Mouse (Mus musculus) erythroblast, adult 5-6 weeks (primary cell): ENCODE results near the gene Tmem80. TPM values are rescaled to one million over a fixed set of nuclear protein-coding genes. Genes with fewer than 3 reads are reported as not detected.

Source experiments
- total RNA-seq, 2 experiments: library from RNA; stranded (forward) in 1 of 2; stranded (reverse) in 1 of 2; fragments of 150-400 nt in 1 of 2; fragments of 200-764, 138-1000 nt in 1 of 2; gene quantifications; 2 replicates each; pipeline versions ENCODE4 v1.2.3 to v1.2.4; 2015 to 2017; ENCODE audit warnings: low replicate concordance in 2 of 2

Gene Tmem80
- total RNA-seq, 2 experiments from 2014 or later: 6.5 to 12.9 TPM

Other genes starting within 250 kb of the Tmem80 start
- not detected in 2 replicates for gene Pkp3, start 249.5 kb upstream of the Tmem80 start, total RNA-seq (2015; ENCODE audit: low replicate concordance)
- gene Pkp3, start 249.5 kb upstream of the Tmem80 start, total RNA-seq (2017; ENCODE audit: low replicate concordance): not detected in 2 replicates
- 4.2 TPM in 1 of 2 replicates, not detected in the other for gene Sigirr, start 227.2 kb upstream of the Tmem80 start, total RNA-seq (2015; ENCODE audit: low replicate concordance)
- 2.8 and 4.4 TPM in 2 replicates for gene Sigirr, start 227.2 kb upstream of the Tmem80 start, total RNA-seq (2017; ENCODE audit: low replicate concordance)
- not detected in 2 replicates for gene Ano9, start 209.9 kb upstream of the Tmem80 start, total RNA-seq (2015; ENCODE audit: low replicate concordance)
- gene Ano9, start 209.9 kb upstream of the Tmem80 start, total RNA-seq (2017; ENCODE audit: low replicate concordance): not detected in 2 replicates
- gene Ptdss2, start 205.4 kb upstream of the Tmem80 start, total RNA-seq (2015; ENCODE audit: low replicate concordance): 123 and 158 TPM in 2 replicates
- 153 and 164 TPM in 2 replicates for gene Ptdss2, start 205.4 kb upstream of the Tmem80 start, total RNA-seq (2017; ENCODE audit: low replicate concordance)
- gene Rnh1, start 154.9 kb upstream of the Tmem80 start, total RNA-seq (2015; ENCODE audit: low replicate concordance): 11.9 and 13.8 TPM in 2 replicates
- 15.1 and 15.7 TPM in 2 replicates for gene Rnh1, start 154.9 kb upstream of the Tmem80 start, total RNA-seq (2017; ENCODE audit: low replicate concordance)
- gene Hras, start 133.7 kb upstream of the Tmem80 start, total RNA-seq (2015; ENCODE audit: low replicate concordance): 3.8 and 24.9 TPM in 2 replicates
- 11.4 and 20.8 TPM in 2 replicates for gene Hras, start 133.7 kb upstream of the Tmem80 start, total RNA-seq (2017; ENCODE audit: low replicate concordance)
- 2.1 TPM in 1 of 2 replicates, not detected in the other for gene Lrrc56, start 133.6 kb upstream of the Tmem80 start, total RNA-seq (2015; ENCODE audit: low replicate concordance)
- gene Lrrc56, start 133.6 kb upstream of the Tmem80 start, total RNA-seq (2017; ENCODE audit: low replicate concordance): 0.94 and 1.8 TPM in 2 replicates
- not detected in 2 replicates for gene Lmntd2, start 113.7 kb upstream of the Tmem80 start, total RNA-seq (2015; ENCODE audit: low replicate concordance)
- 0.17 and 1.7 TPM in 2 replicates for gene Lmntd2, start 113.7 kb upstream of the Tmem80 start, total RNA-seq (2017; ENCODE audit: low replicate concordance)
- 1.7 and 6.0 TPM in 2 replicates for gene Rassf7, start 111.9 kb upstream of the Tmem80 start, total RNA-seq (2015; ENCODE audit: low replicate concordance)
- gene Rassf7, start 111.9 kb upstream of the Tmem80 start, total RNA-seq (2017; ENCODE audit: low replicate concordance): 3.9 and 12.2 TPM in 2 replicates
- 24.9 and 30.0 TPM in 2 replicates for gene Phrf1, start 99.0 kb upstream of the Tmem80 start, total RNA-seq (2015; ENCODE audit: low replicate concordance)
- gene Phrf1, start 99.0 kb upstream of the Tmem80 start, total RNA-seq (2017; ENCODE audit: low replicate concordance): 25.5 and 32.8 TPM in 2 replicates
- gene Irf7, start 61.3 kb upstream of the Tmem80 start, total RNA-seq (2015; ENCODE audit: low replicate concordance): 49.5 and 73.8 TPM in 2 replicates
- 78.0 and 88.9 TPM in 2 replicates for gene Irf7, start 61.3 kb upstream of the Tmem80 start, total RNA-seq (2017; ENCODE audit: low replicate concordance)
- gene Cdhr5, start 51.0 kb upstream of the Tmem80 start, total RNA-seq (2015; ENCODE audit: low replicate concordance): not detected in 2 replicates
- not detected in 2 replicates for gene Cdhr5, start 51.0 kb upstream of the Tmem80 start, total RNA-seq (2017; ENCODE audit: low replicate concordance)
- gene Sct, start 48.6 kb upstream of the Tmem80 start, total RNA-seq (2015; ENCODE audit: low replicate concordance): not detected in 2 replicates
- gene Sct, start 48.6 kb upstream of the Tmem80 start, total RNA-seq (2017; ENCODE audit: low replicate concordance): not detected in 2 replicates
- gene Drd4, start 35.7 kb upstream of the Tmem80 start, total RNA-seq (2015; ENCODE audit: low replicate concordance): not detected in 2 replicates
- gene Drd4, start 35.7 kb upstream of the Tmem80 start, total RNA-seq (2017; ENCODE audit: low replicate concordance): not detected in 2 replicates
- 9.4 and 18.3 TPM in 2 replicates for gene Deaf1, start within 50 bp of the Tmem80 start, total RNA-seq (2015; ENCODE audit: low replicate concordance)
- gene Deaf1, start within 50 bp of the Tmem80 start, total RNA-seq (2017; ENCODE audit: low replicate concordance): 14.1 and 16.0 TPM in 2 replicates
- gene Eps8l2, start 11.1 kb downstream of the Tmem80 start, total RNA-seq (2015; ENCODE audit: low replicate concordance): not detected in 2 replicates
- not detected in 2 replicates for gene Eps8l2, start 11.1 kb downstream of the Tmem80 start, total RNA-seq (2017; ENCODE audit: low replicate concordance)
- gene Taldo1, start 64.5 kb downstream of the Tmem80 start, total RNA-seq (2015; ENCODE audit: low replicate concordance): 132 and 180 TPM in 2 replicates
- gene Taldo1, start 64.5 kb downstream of the Tmem80 start, total RNA-seq (2017; ENCODE audit: low replicate concordance): 443 and 565 TPM in 2 replicates
- 6.3 and 9.2 TPM in 2 replicates for gene Gatd1, start 86.4 kb downstream of the Tmem80 start, total RNA-seq (2015; ENCODE audit: low replicate concordance)
- 4.9 and 6.0 TPM in 2 replicates for gene Gatd1, start 86.4 kb downstream of the Tmem80 start, total RNA-seq (2017; ENCODE audit: low replicate concordance)
- not detected in 2 replicates for gene Cend1, start 101.8 kb downstream of the Tmem80 start, total RNA-seq (2015; ENCODE audit: low replicate concordance)
- gene Cend1, start 101.8 kb downstream of the Tmem80 start, total RNA-seq (2017; ENCODE audit: low replicate concordance): not detected in 2 replicates
- 8.2 and 11.7 TPM in 2 replicates for gene Slc25a22, start 110.2 kb downstream of the Tmem80 start, total RNA-seq (2015; ENCODE audit: low replicate concordance)
- 3.2 and 10.0 TPM in 2 replicates for gene Slc25a22, start 110.2 kb downstream of the Tmem80 start, total RNA-seq (2017; ENCODE audit: low replicate concordance)
- gene Pidd1, start 116.3 kb downstream of the Tmem80 start, total RNA-seq (2015; ENCODE audit: low replicate concordance): 12.7 and 17.9 TPM in 2 replicates
- gene Pidd1, start 116.3 kb downstream of the Tmem80 start, total RNA-seq (2017; ENCODE audit: low replicate concordance): 7.3 and 9.8 TPM in 2 replicates
- gene Rplp2, start 119.6 kb downstream of the Tmem80 start, total RNA-seq (2015; ENCODE audit: low replicate concordance): 661 and 730 TPM in 2 replicates
- gene Rplp2, start 119.6 kb downstream of the Tmem80 start, total RNA-seq (2017; ENCODE audit: low replicate concordance): 791 and 1,714 TPM in 2 replicates
- 10.0 and 11.3 TPM in 2 replicates for gene Pnpla2, start 127.5 kb downstream of the Tmem80 start, total RNA-seq (2015; ENCODE audit: low replicate concordance)
- 5.9 and 6.0 TPM in 2 replicates for gene Pnpla2, start 127.5 kb downstream of the Tmem80 start, total RNA-seq (2017; ENCODE audit: low replicate concordance)
- gene Cracr2b, start 133.4 kb downstream of the Tmem80 start, total RNA-seq (2015; ENCODE audit: low replicate concordance): 0.77 TPM in 1 of 2 replicates, not detected in the other
- gene Cracr2b, start 133.4 kb downstream of the Tmem80 start, total RNA-seq (2017; ENCODE audit: low replicate concordance): 3.2 TPM in 1 of 2 replicates, not detected in the other
- gene Cd151, start 139.7 kb downstream of the Tmem80 start, total RNA-seq (2015; ENCODE audit: low replicate concordance): 5.2 TPM in 1 of 2 replicates, not detected in the other
- gene Cd151, start 139.7 kb downstream of the Tmem80 start, total RNA-seq (2017; ENCODE audit: low replicate concordance): 9.5 and 11.0 TPM in 2 replicates
- gene Polr2l, start 147.4 kb downstream of the Tmem80 start, total RNA-seq (2015; ENCODE audit: low replicate concordance): 7.3 and 10.0 TPM in 2 replicates
- gene Polr2l, start 147.4 kb downstream of the Tmem80 start, total RNA-seq (2017; ENCODE audit: low replicate concordance): 5.4 and 9.5 TPM in 2 replicates
- gene Tspan4, start 147.5 kb downstream of the Tmem80 start, total RNA-seq (2015; ENCODE audit: low replicate concordance): 0.58 and 1.7 TPM in 2 replicates
- gene Tspan4, start 147.5 kb downstream of the Tmem80 start, total RNA-seq (2017; ENCODE audit: low replicate concordance): 2.2 and 7.7 TPM in 2 replicates
- 4.0 and 7.5 TPM in 2 replicates for gene Chid1, start 212.1 kb downstream of the Tmem80 start, total RNA-seq (2015; ENCODE audit: low replicate concordance)
- 7.5 and 8.1 TPM in 2 replicates for gene Chid1, start 212.1 kb downstream of the Tmem80 start, total RNA-seq (2017; ENCODE audit: low replicate concordance)
- 39.9 and 43.4 TPM in 2 replicates for gene Ap2a2, start 234.4 kb downstream of the Tmem80 start, total RNA-seq (2015; ENCODE audit: low replicate concordance)
- 59.3 and 64.1 TPM in 2 replicates for gene Ap2a2, start 234.4 kb downstream of the Tmem80 start, total RNA-seq (2017; ENCODE audit: low replicate concordance)